Mouse (Mus musculus) heart, embryonic 13.5 days (tissue): ENCODE measurements around the gene Gm13272. TPM values are rescaled to one million over a fixed set of nuclear protein-coding genes. Genes with fewer than 3 reads are reported as not detected.
"Not testable (repeated sequence)": the region's sequence is repeated elsewhere in the genome, so short reads cannot be mapped to it uniquely, and the experiment has no call there.

Experiments used
- ATAC-seq: fragments of 200-750 bp; cut with Nextera tagmentation; 2 replicates; pipeline ENCODE4 v1.8.0; 2017; ENCODE audit warnings: moderate TSS enrichment; ENCODE audit not compliant: insufficient number of reproducible peaks, low FRiP score, low TSS enrichment; ENCODE audit errors: extremely low read depth
- H3K27ac ChIP-seq: fragments of 300-500 bp; sonication (generic); replicated peaks from 2 replicates; pipeline ENCODE4 v1.5.1; 2015; ENCODE audit warnings: moderate library complexity, mild to moderate bottlenecking, inconsistent platforms
- H3K27me3 ChIP-seq: fragments of 300-500 bp; sonication (generic); replicated peaks from 2 replicates; pipeline ENCODE4 v1.6.1; 2015; ENCODE audit warnings: mild to moderate bottlenecking, inconsistent platforms
- H3K36me3 ChIP-seq: fragments of 300-500 bp; sonication (generic); 2 replicates; pipeline ENCODE4 v1.6.1; 2015; ENCODE audit warnings: mild to moderate bottlenecking, inconsistent platforms
- H3K4me1 ChIP-seq: fragments of 300-500 bp; sonication (generic); 2 replicates; pipeline ENCODE4 v1.6.1; 2015; ENCODE audit warnings: inconsistent platforms
- H3K4me2 ChIP-seq: fragments of 300-500 bp; sonication (generic); 2 replicates; pipeline ENCODE4 v1.6.1; 2015; ENCODE audit warnings: inconsistent platforms, mild to moderate bottlenecking, moderate library complexity
- H3K4me3 ChIP-seq: fragments of 300-500 bp; sonication (generic); 2 replicates; pipeline ENCODE4 v1.5.1; 2015; ENCODE audit warnings: moderate library complexity, mild to moderate bottlenecking, inconsistent platforms
- H3K9ac ChIP-seq: fragments of 300-500 bp; sonication (generic); 2 replicates; pipeline ENCODE4 v1.6.1; 2015; ENCODE audit warnings: inconsistent platforms, mild to moderate bottlenecking, moderate library complexity
- H3K9me3 ChIP-seq: fragments of 300-500 bp; sonication (generic); 2 replicates; pipeline ENCODE4 v1.6.1; 2016; ENCODE audit warnings: inconsistent platforms
- WGBS: fragments of 180-500 bp; shearing (Covaris S2); methylation state at CpG from one replicate; pipeline ENCODE4 v1.1.7; 2015; ENCODE audit warnings: mixed read lengths; 5-methylcytosine and 5-hydroxymethylcytosine counted together
- polyA plus RNA-seq: library from polyadenylated mRNA; unstranded; fragments of >200 nt; fragmentation: Nextera tagmentation; extraction: Ambion mirVana; gene quantifications from 2 replicates; pipeline ENCODE4 v1.2.1, GENCODE M21; 2015

The Gm13272 gene
- polyA plus RNA-seq, 1 experiment from 2014 or later: not detected

GRCm38 (mm10) chr4:88759610-88760268, 19.9 kb upstream of the Gm13272 start, which contains the start of gene Gm13283:
Gm13283 (plus strand) TSS chr4:88760119.
- Histone ChIP-seq H3K27ac (peak within 1 kb of the TSS; percentile 65), H3K4me3 (peak within 1 kb of the TSS; percentile 44), H3K9ac (peak within 1 kb of the TSS; percentile 73; the same call in 1 of the 2 replicates), H3K4me1 (peaks cover 15% of the 10 kb centered on the region), H3K4me2 (peak within 1 kb of the TSS; percentile 56)
- H3K27me3 ChIP-seq, H3K36me3 ChIP-seq, H3K9me3 ChIP-seq, ATAC-seq: not testable (repeated sequence)
- 20% methylated on average over 10 of the region's 14 CpGs for WGBS

DNA sequence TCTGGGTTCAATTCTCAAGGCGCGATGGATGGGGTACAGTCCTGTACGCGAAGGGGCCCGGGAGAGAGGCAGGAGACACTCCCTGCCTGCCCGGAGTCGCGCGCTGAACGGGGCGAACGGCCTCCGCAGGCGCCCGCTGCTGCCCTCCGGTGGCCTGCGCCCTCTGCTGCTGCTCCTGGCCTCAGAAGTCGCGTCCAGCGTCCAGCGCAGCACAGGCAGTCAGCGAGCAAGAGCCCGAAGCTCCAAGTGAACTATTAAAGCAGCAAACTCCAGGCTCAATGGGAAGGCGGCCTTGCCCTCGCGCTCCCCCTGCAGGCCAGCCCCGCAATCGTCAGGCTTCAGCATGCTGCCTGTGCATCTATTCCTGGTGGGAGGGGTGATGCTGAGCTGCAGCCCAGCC, 19.2 kb upstream of the Gm13272 start:
- peak overlapping the region; percentile 73; the same call in 1 of the 2 replicates for H3K9ac ChIP-seq
- not testable (repeated sequence) for H3K27me3 ChIP-seq, ATAC-seq, H3K9me3 ChIP-seq, H3K36me3 ChIP-seq
- H3K4me3 ChIP-seq: peak overlapping the region; percentile 44
- 0% methylated on average over 25 of the region's 28 CpGs for WGBS
- peaks cover 15% of the 10 kb centered on the region for H3K4me1 ChIP-seq
- H3K27ac ChIP-seq: peak overlapping the region; percentile 65
- H3K4me2 ChIP-seq: peak overlapping the region; percentile 56

GRCm38 (mm10) chr4:88761776-88762175, 17.9 kb upstream of the Gm13272 start:
- not testable (repeated sequence) for ATAC-seq, H3K27ac ChIP-seq, H3K9ac ChIP-seq, H3K4me3 ChIP-seq, H3K4me1 ChIP-seq, H3K36me3 ChIP-seq, H3K9me3 ChIP-seq, H3K4me2 ChIP-seq, H3K27me3 ChIP-seq
- 55% methylated on average over 6 of the region's 8 CpGs for WGBS

GRCm38 (mm10) chr4:88762341-88762740, 17.3 kb upstream of the Gm13272 start:
- WGBS: 47% methylated on average over 9 of the region's 9 CpGs

GRCm38 (mm10) chr4:88763384-88764018, 16.1 kb upstream of the Gm13272 start:
- Histone ChIP-seq H3K9ac (peak overlapping the region; percentile 62), H3K27ac (peak overlapping the region; percentile 56), H3K4me3 (peak overlapping the region; percentile 42), H3K4me2 (peak overlapping the region; percentile 57)
- not testable (repeated sequence) for H3K27me3 ChIP-seq, H3K36me3 ChIP-seq, H3K9me3 ChIP-seq, H3K4me1 ChIP-seq, ATAC-seq
- WGBS: 5% methylated on average over 25 of the region's 42 CpGs

More at GRCm38 (mm10) chr4:88762341-88762740, 17.3 kb upstream of the Gm13272 start:
- H3K9ac ChIP-seq, H3K27ac ChIP-seq, H3K4me3 ChIP-seq, H3K9me3 ChIP-seq, H3K27me3 ChIP-seq, H3K36me3 ChIP-seq, ATAC-seq, H3K4me1 ChIP-seq: not testable (repeated sequence)
- peak overlapping the region; percentile 60 for H3K4me2 ChIP-seq

GRCm38 (mm10) chr4:88773534-88773933, 6.1 kb upstream of the Gm13272 start, which contains the start of gene Gm13290:
Gm13290 (plus strand) TSS chr4:88773834.
- H3K27me3 ChIP-seq, H3K4me1 ChIP-seq, H3K27ac ChIP-seq, H3K36me3 ChIP-seq, H3K4me2 ChIP-seq, ATAC-seq, H3K9ac ChIP-seq, H3K4me3 ChIP-seq, H3K9me3 ChIP-seq: not testable (repeated sequence)
- no CpG with 5 or more reads among the region's 32 CpGs for WGBS

GRCm38 (mm10) chr4:88776622-88777021, 3.0 kb upstream of the Gm13272 start, which contains the start of gene Gm13289:
Gm13289 (plus strand) TSS chr4:88776922.
- not testable (repeated sequence) for H3K27ac ChIP-seq, H3K27me3 ChIP-seq, H3K4me3 ChIP-seq, H3K36me3 ChIP-seq, H3K9ac ChIP-seq, H3K4me2 ChIP-seq, H3K9me3 ChIP-seq, ATAC-seq, H3K4me1 ChIP-seq
- WGBS: no CpG with 5 or more reads among the region's 29 CpGs

DNA sequence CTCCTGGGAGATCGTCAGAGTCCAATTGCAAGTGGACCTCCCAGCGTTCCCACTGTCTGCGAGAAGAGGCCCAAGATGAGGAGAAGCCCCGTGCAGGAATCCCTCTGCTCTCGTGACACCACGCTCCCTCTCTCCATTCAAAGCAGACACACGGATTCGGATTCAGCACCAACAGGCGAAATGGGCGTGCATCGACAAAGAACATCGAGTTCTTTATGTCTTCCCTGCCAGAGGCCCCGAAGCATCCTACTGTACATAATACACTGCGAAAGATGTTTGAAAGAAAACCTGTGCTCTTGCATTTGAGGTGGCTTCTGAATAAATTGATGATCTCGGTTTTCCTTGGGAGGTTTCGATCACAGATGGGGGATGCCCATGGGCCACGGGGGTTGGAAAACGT, 670 bp downstream of the Gm13272 start:
- not testable (repeated sequence) for H3K27ac ChIP-seq, H3K9me3 ChIP-seq, H3K4me2 ChIP-seq, H3K9ac ChIP-seq, H3K27me3 ChIP-seq, H3K36me3 ChIP-seq, H3K4me3 ChIP-seq, ATAC-seq, H3K4me1 ChIP-seq
- WGBS: 40% methylated on average over 16 of the region's 18 CpGs

DNA sequence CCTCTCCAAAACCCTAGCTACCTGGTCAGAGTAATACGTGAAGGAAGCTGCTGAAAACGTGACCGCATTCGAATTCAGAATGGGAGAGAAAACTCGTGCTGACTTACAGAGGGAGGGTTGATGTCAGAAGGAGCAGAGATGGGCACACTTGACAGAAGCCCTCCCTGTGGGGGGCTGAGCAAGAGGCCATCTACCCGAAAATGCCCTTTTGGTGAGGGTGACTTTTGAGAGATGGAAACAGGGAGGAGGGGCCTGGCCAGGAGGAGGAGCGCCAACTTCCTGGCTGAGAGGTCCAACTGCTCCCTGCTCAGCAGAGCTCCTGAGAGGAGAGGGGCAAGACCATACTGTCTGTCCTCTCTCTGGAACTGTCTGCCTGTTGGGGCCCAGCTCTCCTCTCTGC, 2.2 kb downstream of the Gm13272 start, which contains the start of gene Ifnz:
Ifnz (plus strand) TSS at position 301 of the 400 bp plus-strand sequence.
- H3K9me3 ChIP-seq, H3K27me3 ChIP-seq, H3K4me1 ChIP-seq, ATAC-seq, H3K36me3 ChIP-seq: not testable (repeated sequence)
- Histone ChIP-seq H3K9ac (0 out of 2 replicates have a peak within 1 kb of the TSS, but pooled peaks have one; percentile 47), H3K4me3 (peak within 1 kb of the TSS; percentile 37), H3K27ac (peak within 1 kb of the TSS; percentile 66), H3K4me2 (peak within 1 kb of the TSS; percentile 58)
- WGBS: 13% methylated on average over 4 of the region's 7 CpGs

DNA sequence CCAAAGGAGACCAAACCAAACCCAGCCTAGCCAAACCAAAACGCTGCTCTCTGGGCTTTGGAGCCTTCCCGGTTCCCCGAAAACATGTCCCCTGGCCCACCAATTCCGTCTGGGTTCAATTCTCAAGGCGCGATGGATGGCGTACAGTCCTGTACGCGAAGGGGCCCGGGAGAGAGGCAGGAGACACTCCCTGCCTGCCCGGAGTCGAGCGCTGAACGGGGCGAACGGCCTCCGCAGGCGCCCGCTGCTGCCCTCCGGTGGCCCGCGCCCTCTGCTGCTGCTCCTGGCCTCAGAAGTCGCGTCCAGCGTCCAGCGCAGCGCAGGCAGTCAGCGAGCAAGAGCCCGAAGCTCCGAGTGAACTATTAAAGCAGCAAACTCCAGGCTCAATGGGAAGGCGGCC, 2.7 kb downstream of the Gm13272 start:
- H3K9ac ChIP-seq: 0 out of 2 replicates have a peak overlapping the region, but pooled peaks have one; percentile 47
- not testable (repeated sequence) for H3K36me3 ChIP-seq, H3K27me3 ChIP-seq, H3K4me1 ChIP-seq, H3K9me3 ChIP-seq, ATAC-seq
- H3K27ac ChIP-seq: peak overlapping the region; percentile 66
- WGBS: 0% methylated on average over 14 of the region's 31 CpGs
- peak overlapping the region; percentile 58 for H3K4me2 ChIP-seq
- peak overlapping the region; percentile 37 for H3K4me3 ChIP-seq

GRCm38 (mm10) chr4:88785409-88785808, 5.8 kb downstream of the Gm13272 start, which contains the start of gene Gm13276:
Gm13276 (plus strand) TSS chr4:88785709.
- WGBS: no CpG with 5 or more reads among the region's 27 CpGs
- not testable (repeated sequence) for H3K9me3 ChIP-seq, H3K4me3 ChIP-seq, H3K4me2 ChIP-seq, H3K27ac ChIP-seq, H3K27me3 ChIP-seq, ATAC-seq, H3K9ac ChIP-seq, H3K36me3 ChIP-seq, H3K4me1 ChIP-seq
